Comparison of ENCODE assay signal across 8 mouse cellular contexts in genomic region chr4:129495672-129496562, GRCm38 (mm10). TPM values are rescaled to one million over a fixed set of nuclear protein-coding genes. Genes with fewer than 3 reads are reported as not detected.
DNase-seq lines count a peak whose midpoint lies in the region; ATAC-seq lines count a peak whose summit lies in the region.

No protein-coding gene starts in this region.

- ATAC-seq in hindbrain, embryonic 12.5 days (ENCODE audit: low FRiP score): 0 out of 2 replicates have a peak, but pooled peaks have one; percentile 14
- no peak for ATAC-seq in liver, embryonic 13.5 days (ENCODE audit: low read depth)
- ATAC-seq in neutrophil, adult 5-6 weeks (ENCODE audit: extremely low read depth, insufficient number of reproducible peaks, low FRiP score, poor library complexity, severe bottlenecking): peak; percentile 43

- WGBS in hindbrain, embryonic 12.5 days: 26% methylated on average over 16 of the region's 16 CpGs
- WGBS in liver, embryonic 13.5 days (ENCODE audit: insufficient replicate concordance): 23% methylated on average over 16 of the region's 16 CpGs

- peak overlapping the region; percentile 14 for H3K27ac ChIP-seq in hindbrain, embryonic 12.5 days
- H3K27ac ChIP-seq in liver, embryonic 13.5 days: peak overlapping the region; percentile 8; the same call in 1 of the 2 replicates

- peak overlapping the region; percentile 26 for H3K4me2 ChIP-seq in hindbrain, embryonic 12.5 days (replicated peaks)
- 0 out of 2 replicates have a peak overlapping the region, but pooled peaks have one; percentile 2 for H3K4me2 ChIP-seq in liver, embryonic 13.5 days

- H3K9me3 ChIP-seq in hindbrain, embryonic 12.5 days (replicated peaks): no peaks in the 10 kb centered on the region
- no peaks in the 10 kb centered on the region for H3K9me3 ChIP-seq in liver, embryonic 13.5 days (replicated peaks)

- DNase-seq in left cerebral cortex, adult 9 months (ENCODE audit: low spot score in 2 of 2): peak; percentile 44 to 52
- no peak for DNase-seq in left cerebral cortex, adult 18-20 months (ENCODE audit: low spot score in 2 of 2)
- DNase-seq in embryo, embryonic 10 days (ENCODE audit: low spot score): peak; percentile 68
- no peak for DNase-seq in liver, embryonic 13.5 days
- no peak for DNase-seq in thymus, postnatal 0 days (ENCODE audit: low spot score)
- no peak for DNase-seq in adrenal gland, postnatal 36 days

- no peaks in the 10 kb centered on the region for H3K36me3 ChIP-seq in hindbrain, embryonic 12.5 days
- no peaks in the 10 kb centered on the region for H3K36me3 ChIP-seq in liver, embryonic 13.5 days

- H3K4me3 ChIP-seq in hindbrain, embryonic 12.5 days: no peak overlapping the region
- no peak overlapping the region for H3K4me3 ChIP-seq in liver, embryonic 13.5 days (replicated peaks)

- H3K9ac ChIP-seq in hindbrain, embryonic 12.5 days: no peak overlapping the region
- H3K9ac ChIP-seq in liver, embryonic 13.5 days: no peak overlapping the region

- H3K27me3 ChIP-seq in hindbrain, embryonic 12.5 days: peaks cover 18% of the 10 kb centered on the region
- H3K27me3 ChIP-seq in liver, embryonic 13.5 days: peaks cover 44% of the 10 kb centered on the region

- peaks cover 26% of the 10 kb centered on the region for H3K4me1 ChIP-seq in hindbrain, embryonic 12.5 days
- peaks cover 55% of the 10 kb centered on the region for H3K4me1 ChIP-seq in liver, embryonic 13.5 days (replicated peaks)

RNA-seq across cellular contexts. Expression of gene Fam229a, which starts 4.9 kb away (rescaled TPM):
- total RNA-seq in left cerebral cortex, adult 18-20 months (2021): under 1 TPM in 1 of 2 experiments, not detected in 1; 0.66 TPM
- 0.46 TPM in 1 of 2 replicates, not detected in the other for polyA plus RNA-seq in hindbrain, embryonic 12.5 days (2016; fragmentation: Nextera tagmentation; extraction: Ambion mirVana)
- 0.21 and 0.44 TPM in 2 replicates for polyA plus RNA-seq in liver, embryonic 13.5 days (2015; fragmentation: Nextera tagmentation; extraction: Ambion mirVana)
- total RNA-seq in neutrophil, adult 5-6 weeks (2017): not detected in 2 replicates
- polyA plus RNA-seq in thymus, postnatal 0 days (2015; fragmentation: Nextera tagmentation; extraction: Ambion mirVana): 0.62 TPM in 1 of 2 replicates, not detected in the other
- not detected for total RNA-seq in adrenal gland, postnatal 36 days (2021)

RNA-seq across cellular contexts. Expression of gene Tssk3, which starts 5.1 kb away (rescaled TPM):
- not detected for total RNA-seq in left cerebral cortex, adult 18-20 months (2021)
- polyA plus RNA-seq in hindbrain, embryonic 12.5 days (2016; fragmentation: Nextera tagmentation; extraction: Ambion mirVana): not detected in 2 replicates
- 0.07 TPM in 1 of 2 replicates, not detected in the other for polyA plus RNA-seq in liver, embryonic 13.5 days (2015; fragmentation: Nextera tagmentation; extraction: Ambion mirVana)
- not detected in 2 replicates for total RNA-seq in neutrophil, adult 5-6 weeks (2017)
- 0.09 TPM in 1 of 2 replicates, not detected in the other for polyA plus RNA-seq in thymus, postnatal 0 days (2015; fragmentation: Nextera tagmentation; extraction: Ambion mirVana)
- not detected for total RNA-seq in adrenal gland, postnatal 36 days (2021)

RNA-seq across cellular contexts. Expression of gene Marcksl1, which starts 17.5 kb away (rescaled TPM):
- total RNA-seq in left cerebral cortex, adult 18-20 months (2021): 10 to 100 TPM; 58.3 to 84.6 TPM
- 1,978 and 2,031 TPM in 2 replicates for polyA plus RNA-seq in hindbrain, embryonic 12.5 days (2016; fragmentation: Nextera tagmentation; extraction: Ambion mirVana)
- polyA plus RNA-seq in liver, embryonic 13.5 days (2015; fragmentation: Nextera tagmentation; extraction: Ambion mirVana): 82.7 and 85.9 TPM in 2 replicates
- total RNA-seq in neutrophil, adult 5-6 weeks (2017): 97.5 and 100 TPM in 2 replicates
- polyA plus RNA-seq in thymus, postnatal 0 days (2015; fragmentation: Nextera tagmentation; extraction: Ambion mirVana): 382 and 399 TPM in 2 replicates
- 10 to 100 TPM; 53.0 to 56.9 TPM for total RNA-seq in adrenal gland, postnatal 36 days (2021)

RNA-seq across cellular contexts. Expression of gene Bsdc1, which starts 34.5 kb away (rescaled TPM):
- 10 to 100 TPM; 59.8 to 62.7 TPM for total RNA-seq in left cerebral cortex, adult 18-20 months (2021)
- polyA plus RNA-seq in hindbrain, embryonic 12.5 days (2016; fragmentation: Nextera tagmentation; extraction: Ambion mirVana): 33.0 TPM in 2 replicates
- 48.7 and 49.9 TPM in 2 replicates for polyA plus RNA-seq in liver, embryonic 13.5 days (2015; fragmentation: Nextera tagmentation; extraction: Ambion mirVana)
- total RNA-seq in neutrophil, adult 5-6 weeks (2017): 94.7 and 122 TPM in 2 replicates
- 18.4 and 19.1 TPM in 2 replicates for polyA plus RNA-seq in thymus, postnatal 0 days (2015; fragmentation: Nextera tagmentation; extraction: Ambion mirVana)
- 10 to 100 TPM; 58.1 to 69.5 TPM for total RNA-seq in adrenal gland, postnatal 36 days (2021)

RNA-seq across cellular contexts. Expression of gene Hdac1, which starts 46.6 kb away (rescaled TPM):
- total RNA-seq in left cerebral cortex, adult 18-20 months (2021): 10 to 100 TPM; 21.5 to 22.7 TPM
- polyA plus RNA-seq in hindbrain, embryonic 12.5 days (2016; fragmentation: Nextera tagmentation; extraction: Ambion mirVana): 168 and 178 TPM in 2 replicates
- 121 and 128 TPM in 2 replicates for polyA plus RNA-seq in liver, embryonic 13.5 days (2015; fragmentation: Nextera tagmentation; extraction: Ambion mirVana)
- 81.6 and 87.7 TPM in 2 replicates for total RNA-seq in neutrophil, adult 5-6 weeks (2017)
- polyA plus RNA-seq in thymus, postnatal 0 days (2015; fragmentation: Nextera tagmentation; extraction: Ambion mirVana): 310 and 317 TPM in 2 replicates
- total RNA-seq in adrenal gland, postnatal 36 days (2021): 10 to 100 TPM; 49.2 to 59.8 TPM

Comparison
In these comparisons a context has a peak if more than half of its experiments do, and no peak if none do; other contexts are left out.
1. DNase-seq: peak in left cerebral cortex, adult 9 months (2 of 2) and embryo, embryonic 10 days (single experiment); none in left cerebral cortex, adult 18-20 months (0 of 2), liver, embryonic 13.5 days (single experiment), thymus, postnatal 0 days (single experiment) and adrenal gland, postnatal 36 days (0 of 2).